Mouse (Mus musculus): ENCODE data around the gene Parp8.

The Parp8 gene

GRCm38 (mm10) chr13:117018676-117019075, 6.7 kb downstream of the Parp8 start:
- DNase-seq (ENCODE audit: low spot score in 2 of 2), result no peak

GRCm38 (mm10) chr13:117013516-117013915, 11.8 kb downstream of the Parp8 start:
- no peak for DNase-seq (ENCODE audit: low spot score in 2 of 2)

- no peak for DNase-seq (ENCODE audit: low spot score in 2 of 2)
Observed at GRCm38 (mm10) chr13:117012031-117012430, 13.3 kb downstream of the Parp8 start.

GRCm38 (mm10) chr13:117010143-117010542, 15.2 kb downstream of the Parp8 start:
- DNase-seq (ENCODE audit: low spot score in 2 of 2), result peak; percentile 8 to 31

GRCm38 (mm10) chr13:117008021-117009015, 17.0 kb downstream of the Parp8 start:
- no peak for DNase-seq (ENCODE audit: low spot score in 2 of 2)

- DNase-seq (ENCODE audit: low spot score in 2 of 2), result no peak
Observed at GRCm38 (mm10) chr13:117007566-117007965, 17.8 kb downstream of the Parp8 start.

- no peak for DNase-seq (ENCODE audit: low spot score in 2 of 2)
Observed at GRCm38 (mm10) chr13:117006638-117007037, 18.7 kb downstream of the Parp8 start.

GRCm38 (mm10) chr13:117000493-117000892, 24.8 kb downstream of the Parp8 start:
- DNase-seq (ENCODE audit: low spot score in 2 of 2), result no peak

GRCm38 (mm10) chr13:116991560-116991959, 33.8 kb downstream of the Parp8 start:
- no peak for DNase-seq (ENCODE audit: low spot score in 2 of 2)

- DNase-seq (ENCODE audit: low spot score in 2 of 2), result no peak
Observed at GRCm38 (mm10) chr13:116990327-116990726, 35.0 kb downstream of the Parp8 start.

- DNase-seq (ENCODE audit: low spot score in 2 of 2), result no peak
Observed at GRCm38 (mm10) chr13:116988706-116989105, 36.6 kb downstream of the Parp8 start.

- no peak for DNase-seq (ENCODE audit: low spot score in 2 of 2)
Observed at GRCm38 (mm10) chr13:116988208-116988607, 37.1 kb downstream of the Parp8 start.

GRCm38 (mm10) chr13:116987284-116987683, 38.1 kb downstream of the Parp8 start:
- DNase-seq (ENCODE audit: low spot score in 2 of 2), result no peak

GRCm38 (mm10) chr13:116986658-116987057, 38.7 kb downstream of the Parp8 start:
- DNase-seq (ENCODE audit: low spot score in 2 of 2), result no peak

- DNase-seq (ENCODE audit: low spot score in 2 of 2), result no peak
Observed at GRCm38 (mm10) chr13:116974081-116974860, 51.1 kb downstream of the Parp8 start.

- no peak for DNase-seq (ENCODE audit: low spot score in 2 of 2)
Observed at GRCm38 (mm10) chr13:116973491-116973890, 51.8 kb downstream of the Parp8 start.

GRCm38 (mm10) chr13:116972036-116972611, 53.2 kb downstream of the Parp8 start:
- no peak for DNase-seq (ENCODE audit: low spot score in 2 of 2)

- no peak for DNase-seq (ENCODE audit: low spot score in 2 of 2)
Observed at GRCm38 (mm10) chr13:116970706-116971428, 54.5 kb downstream of the Parp8 start.

GRCm38 (mm10) chr13:116969650-116970049, 55.7 kb downstream of the Parp8 start:
- DNase-seq (ENCODE audit: low spot score in 2 of 2), result no peak

GRCm38 (mm10) chr13:116968906-116969305, 56.4 kb downstream of the Parp8 start:
- no peak for DNase-seq (ENCODE audit: low spot score in 2 of 2)

- no peak for DNase-seq (ENCODE audit: low spot score in 2 of 2)
Observed at GRCm38 (mm10) chr13:116967459-116967858, 57.9 kb downstream of the Parp8 start.

All from right cerebral cortex, postnatal 36 days (tissue).